Mouse (Mus musculus): Measurements from ENCODE around the gene Erich6. TPM values are rescaled to one million over a fixed set of nuclear protein-coding genes. Genes with fewer than 3 reads are reported as not detected.
A peak's percentile ranks its signal among the peaks of the same experiment; 100 is the strongest.

Gene Erich6
- 1 to 10 TPM; 1.3 to 1.7 TPM for total RNA-seq (2021)
- long read RNA-seq, experiment 1, partial matches to known transcripts = 0 of 1 reads
- long read RNA-seq, experiment 1, other reads (novel, unspliced or antisense) = 1 of 1 reads
- long read RNA-seq, experiment 2 = 0 reads

DNA sequence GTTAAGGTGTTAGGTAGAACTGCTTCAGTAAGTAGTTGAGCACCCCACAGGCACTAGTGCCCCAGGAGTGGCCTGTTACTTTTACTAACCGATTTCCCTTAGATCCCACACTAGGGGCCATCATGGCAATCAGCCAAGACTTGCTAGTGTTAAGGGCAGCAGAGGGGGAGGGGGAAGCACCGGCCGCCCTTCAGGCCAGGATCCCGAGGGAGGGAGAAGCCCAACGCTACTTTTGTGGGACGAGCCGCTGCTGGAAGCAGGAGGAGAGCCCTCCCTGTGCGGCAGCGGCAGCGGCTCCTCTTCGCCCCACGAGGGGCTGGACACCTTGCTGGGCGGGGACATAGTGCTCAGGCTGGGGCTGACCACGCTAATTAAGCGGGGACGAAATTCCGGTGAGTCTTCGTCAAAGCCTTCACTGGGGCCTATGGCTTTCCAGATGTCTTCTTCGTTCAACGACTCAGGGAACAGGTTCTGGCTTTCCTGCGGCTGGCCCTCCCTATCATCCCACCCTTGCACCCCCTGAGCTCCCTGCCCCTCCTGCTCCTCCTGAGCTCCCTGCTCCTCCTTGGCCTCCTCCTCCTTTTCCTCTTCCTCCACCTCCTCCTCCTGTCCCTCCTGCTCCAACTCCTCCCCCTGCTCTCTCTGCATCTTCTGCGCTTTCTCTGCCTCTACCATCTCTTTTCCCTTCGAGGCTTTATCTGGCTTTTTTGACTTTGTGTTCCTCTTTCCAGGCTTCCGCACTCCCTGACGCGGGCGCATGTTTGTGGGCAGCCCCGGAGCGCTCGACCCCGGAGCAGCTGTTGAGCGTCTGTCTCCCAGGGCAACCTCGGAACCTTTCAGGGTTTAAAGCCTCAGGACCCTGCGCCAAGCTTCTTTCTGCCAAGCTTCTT, at the start of gene Erich6:
Gene Erich6, minus strand, starts transcription at position 802 of the 890 bp plus-strand sequence.
- H3K27ac ChIP-seq = peak within 1 kb of the TSS; percentile 62; the same call in 1 of the 2 replicates
- no peak for TF ChIP-seq CTCF (conservative IDR thresholded peaks at IDR 0.05)
- peak within 1 kb of the TSS; percentile 60 for H3K4me3 ChIP-seq
- DNase-seq (ENCODE audit: low spot score in 2 of 2) = peak in 1 of 2 experiments; percentile 9

DNA sequence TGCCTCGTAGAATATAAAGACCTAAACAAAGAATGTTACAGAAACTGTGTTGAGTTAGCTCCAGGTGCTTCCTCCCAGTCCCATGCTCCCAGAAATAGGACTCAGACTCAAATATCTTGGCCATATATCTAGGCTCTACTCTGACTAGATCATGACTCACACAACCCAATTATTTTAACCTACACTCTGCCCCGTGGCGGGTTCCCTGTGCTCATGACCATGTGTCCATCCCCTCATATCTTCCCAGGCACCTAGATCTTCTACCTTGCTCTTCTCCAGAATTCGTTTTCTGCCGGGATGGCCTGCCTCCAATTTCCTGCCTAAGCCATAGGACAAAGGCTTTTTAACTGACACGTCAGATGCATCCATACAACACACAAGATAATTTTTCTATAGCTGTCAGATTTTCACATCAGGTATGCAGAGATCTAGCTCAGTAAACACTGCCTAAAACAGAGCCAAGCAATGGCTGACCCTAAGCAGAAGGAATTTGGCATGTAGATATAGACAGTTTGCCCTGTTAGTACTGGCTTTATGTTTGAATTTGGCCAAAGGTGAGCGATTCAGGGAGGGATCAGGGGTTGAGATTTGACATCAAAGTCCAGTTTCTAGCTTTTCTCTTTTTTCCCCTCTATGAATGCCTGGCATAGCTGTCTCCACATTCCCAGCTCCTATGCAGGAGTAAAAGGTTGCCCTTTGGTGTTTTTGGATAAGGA, 49.4 kb upstream of the Erich6 start:
- no peak for DNase-seq (ENCODE audit: low spot score in 2 of 2)
- Histone ChIP-seq H3K4me3 (no peak overlapping the region), H3K27ac (no peak overlapping the region)
- no peak for TF ChIP-seq CTCF (conservative IDR thresholded peaks at IDR 0.05)

DNA sequence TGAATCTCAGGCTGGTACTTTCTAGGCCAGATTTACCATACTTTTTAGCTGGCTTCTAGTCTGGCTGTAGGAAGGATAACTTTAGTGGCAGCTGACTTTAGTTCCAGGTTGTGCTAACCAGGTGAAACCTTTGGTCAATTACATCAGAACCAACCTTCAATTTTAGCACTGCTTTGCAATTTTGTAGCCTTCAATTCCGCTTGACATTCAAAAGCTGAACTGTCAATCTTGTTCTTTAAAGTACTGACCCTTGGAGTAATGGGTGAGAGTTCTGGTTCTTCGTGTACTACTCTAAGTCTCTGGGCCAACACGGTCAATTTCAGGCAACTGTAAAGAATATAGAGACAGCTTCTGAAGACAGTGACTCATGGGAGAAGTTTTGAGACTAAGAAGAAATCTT, 48.4 kb upstream of the Erich6 start:
- Histone ChIP-seq H3K4me3 (no peak overlapping the region), H3K27ac (no peak overlapping the region)
- TF ChIP-seq CTCF (conservative IDR thresholded peaks at IDR 0.05) = no peak
- no peak for DNase-seq (ENCODE audit: low spot score in 2 of 2)

DNA sequence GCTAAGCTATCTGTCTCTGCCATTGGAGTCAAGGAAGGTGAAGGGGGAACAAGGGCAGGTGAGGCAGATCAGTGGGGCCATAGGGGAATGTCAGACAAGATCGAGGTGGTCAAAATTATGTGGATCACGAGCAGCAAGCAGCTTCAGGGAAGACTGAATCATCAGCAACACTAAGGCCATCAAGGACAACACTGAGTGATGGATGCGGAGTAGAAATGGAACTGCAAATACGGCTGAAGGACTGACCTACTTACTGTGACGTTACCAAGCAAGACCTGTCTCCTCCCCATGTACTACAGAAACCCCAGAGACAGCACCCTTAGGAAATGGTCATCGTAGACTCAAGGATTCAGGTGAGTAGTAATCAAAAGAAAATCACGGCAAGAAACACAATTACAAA, 46.3 kb upstream of the Erich6 start:
- Histone ChIP-seq H3K4me3 (no peak overlapping the region), H3K27ac (no peak overlapping the region)
- TF ChIP-seq CTCF (conservative IDR thresholded peaks at IDR 0.05) = no peak
- DNase-seq (ENCODE audit: low spot score in 2 of 2) = no peak

DNA sequence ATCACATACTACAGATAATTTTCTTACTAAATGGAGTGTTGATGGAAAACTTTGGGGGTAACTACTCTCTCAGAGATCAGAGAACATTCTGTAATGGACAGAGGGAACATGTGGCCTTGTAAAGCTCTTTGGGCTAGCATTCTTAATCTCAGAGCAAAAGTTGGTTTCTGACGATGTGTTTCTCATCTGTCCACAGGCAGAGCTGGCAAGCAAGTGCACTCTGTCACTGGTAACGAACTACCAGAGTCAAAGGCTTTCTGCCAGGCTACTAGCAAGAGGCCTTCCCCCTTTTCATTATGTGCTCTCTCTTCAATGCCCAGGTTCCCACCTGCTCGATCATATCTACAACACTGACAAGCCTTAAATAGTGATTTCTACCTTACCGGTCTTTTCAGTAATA, 45.3 kb upstream of the Erich6 start:
- no peak for DNase-seq (ENCODE audit: low spot score in 2 of 2)
- no peak overlapping the region for H3K27ac ChIP-seq
- H3K4me3 ChIP-seq = no peak overlapping the region
- no peak for TF ChIP-seq CTCF (conservative IDR thresholded peaks at IDR 0.05)

DNA sequence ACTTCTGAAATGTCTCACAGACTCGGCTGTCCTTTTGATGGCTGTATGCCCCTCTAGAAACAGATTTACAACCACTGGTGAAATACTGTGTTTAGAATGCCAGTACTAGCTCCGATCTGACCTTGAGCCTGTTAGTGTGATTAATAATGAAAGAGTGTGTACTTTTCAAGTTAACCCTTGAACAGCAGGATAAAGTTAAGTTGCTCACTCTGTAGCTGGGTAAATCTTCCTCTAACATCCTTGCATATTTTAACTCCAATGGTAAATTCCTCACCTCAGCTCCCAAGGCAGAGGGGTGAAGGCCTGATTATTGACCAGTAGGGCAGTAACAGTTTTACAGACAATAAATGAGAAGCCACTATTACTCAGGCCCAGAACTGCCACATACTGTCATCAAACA, 44.8 kb upstream of the Erich6 start:
- no peak overlapping the region for H3K4me3 ChIP-seq
- H3K27ac ChIP-seq = no peak overlapping the region
- no peak for DNase-seq (ENCODE audit: low spot score in 2 of 2)
- TF ChIP-seq CTCF (conservative IDR thresholded peaks at IDR 0.05) = no peak

DNA sequence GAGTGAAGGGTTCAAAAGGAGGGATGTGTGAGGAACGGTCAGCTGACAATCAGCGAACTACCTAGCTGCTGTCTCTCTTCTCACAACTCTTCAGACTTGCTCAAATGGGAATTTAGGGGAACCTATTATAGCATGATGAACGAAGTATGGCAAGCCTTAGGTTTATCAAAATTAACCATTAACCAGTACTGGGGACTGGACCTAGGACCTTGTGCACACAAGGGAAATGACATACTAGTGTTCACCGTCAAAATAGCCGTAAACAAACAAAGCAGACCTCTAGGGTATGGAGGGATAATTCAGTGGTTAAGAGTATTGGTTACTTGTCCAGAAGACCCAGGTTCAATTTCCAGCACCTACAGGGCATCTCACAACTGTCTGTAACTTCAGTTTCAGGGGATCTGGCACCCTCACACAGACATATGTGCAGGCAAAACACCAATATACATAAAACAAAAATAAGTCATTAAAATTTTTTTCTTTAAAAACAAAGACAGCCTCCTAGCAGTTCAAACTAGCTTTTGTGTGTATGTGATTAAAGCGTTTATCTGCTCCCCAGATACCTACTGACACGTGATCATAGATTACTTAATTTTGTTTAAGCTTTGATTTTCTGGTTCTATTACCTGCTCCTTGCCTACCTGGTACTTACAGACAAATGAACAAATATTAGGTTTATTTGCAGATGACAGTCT, 44.1 kb upstream of the Erich6 start:
- TF ChIP-seq CTCF (conservative IDR thresholded peaks at IDR 0.05) = no peak
- H3K4me3 ChIP-seq = no peak overlapping the region

DNA sequence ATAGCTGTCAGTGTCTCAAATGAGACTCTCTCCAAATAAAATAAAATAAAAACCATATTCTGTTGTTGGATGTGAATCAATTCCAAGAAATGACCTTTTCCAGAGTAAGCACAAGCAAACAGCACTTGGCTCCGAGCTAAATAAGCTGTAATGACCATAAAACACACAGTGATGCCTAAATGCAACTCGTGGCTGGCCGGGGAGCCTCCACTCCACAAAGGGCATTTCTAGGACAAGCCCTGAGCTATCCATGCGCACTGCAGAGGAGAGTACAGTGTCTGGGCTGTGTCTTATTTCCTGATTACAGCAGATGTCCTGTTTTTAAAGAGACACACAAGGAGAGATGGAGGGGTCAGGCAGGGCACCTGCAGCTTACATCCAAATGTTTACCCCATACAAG, 43.0 kb upstream of the Erich6 start:
- no peak for DNase-seq (ENCODE audit: low spot score in 2 of 2)
- TF ChIP-seq CTCF (conservative IDR thresholded peaks at IDR 0.05) = no peak
- no peak overlapping the region for H3K27ac ChIP-seq
- no peak overlapping the region for H3K4me3 ChIP-seq

More for the DNA sequence above, 44.1 kb upstream of the Erich6 start:
- H3K27ac ChIP-seq = no peak overlapping the region
- DNase-seq (ENCODE audit: low spot score in 2 of 2) = no peak

DNA sequence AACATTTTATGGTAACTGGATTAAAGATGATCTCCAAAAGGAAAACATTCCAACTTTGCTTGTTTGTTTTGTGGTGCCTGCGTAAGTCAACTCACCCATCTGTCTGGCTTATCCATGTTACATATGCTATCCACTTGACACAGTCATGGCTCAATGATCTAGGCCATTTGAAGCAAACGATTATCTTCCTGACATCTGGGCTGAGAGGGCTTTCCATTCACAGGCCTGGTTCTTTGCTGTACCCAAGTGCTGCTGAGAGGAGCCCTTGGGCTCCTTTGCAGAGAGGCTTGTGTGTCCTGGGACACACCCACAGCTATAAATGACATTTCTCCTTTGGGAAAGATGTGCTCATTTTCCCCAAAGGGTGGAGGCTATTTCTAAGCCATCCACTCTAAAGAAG, 41.9 kb upstream of the Erich6 start:
- DNase-seq (ENCODE audit: low spot score in 2 of 2) = no peak
- Histone ChIP-seq H3K27ac (no peak overlapping the region), H3K4me3 (no peak overlapping the region)
- no peak for TF ChIP-seq CTCF (conservative IDR thresholded peaks at IDR 0.05)

DNA sequence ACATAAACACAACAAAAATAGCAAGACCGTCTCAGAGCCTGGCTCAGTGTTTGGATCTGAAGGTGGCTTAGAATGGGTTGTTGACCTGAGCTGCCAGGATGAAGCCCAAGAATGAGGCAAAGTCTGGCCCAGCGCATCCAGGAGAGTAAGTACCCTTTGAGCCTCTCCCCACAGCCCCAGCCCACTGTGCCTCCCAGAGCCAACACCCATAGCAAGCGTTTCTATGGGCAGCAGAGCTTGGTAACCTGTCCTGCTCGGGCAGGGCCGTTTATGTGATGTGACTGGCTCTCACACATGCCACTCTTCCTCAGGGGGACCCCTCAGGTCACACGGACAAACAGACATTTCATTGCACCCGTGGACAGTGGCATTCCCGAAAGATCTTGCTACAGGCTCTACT, 41.4 kb upstream of the Erich6 start:
- DNase-seq (ENCODE audit: low spot score in 2 of 2) = no peak
- TF ChIP-seq CTCF (conservative IDR thresholded peaks at IDR 0.05) = no peak
- Histone ChIP-seq H3K4me3 (no peak overlapping the region), H3K27ac (peak overlapping the region; percentile 9; the same call in 1 of the 2 replicates)

DNA sequence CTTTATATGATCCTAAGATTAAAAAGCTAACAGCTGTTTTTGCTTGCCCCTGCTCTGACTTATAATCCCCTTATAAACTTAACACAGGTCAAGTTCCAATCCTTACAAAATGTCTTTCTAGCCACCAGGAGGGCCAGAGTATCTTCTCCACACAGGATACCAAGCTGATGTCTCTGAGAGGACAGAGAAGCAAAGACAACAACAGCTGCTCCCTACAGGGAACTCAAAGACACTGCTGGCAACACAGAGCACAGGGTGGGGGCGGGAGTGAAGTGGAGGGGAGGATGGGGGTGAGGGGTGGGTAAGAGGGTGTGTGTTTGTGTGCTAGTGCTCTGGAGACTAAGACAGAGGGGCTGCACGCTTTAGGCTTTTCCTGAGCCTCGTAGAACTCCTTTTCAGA, 40.6 kb upstream of the Erich6 start:
- TF ChIP-seq CTCF (conservative IDR thresholded peaks at IDR 0.05) = no peak
- peak overlapping the region; percentile 37; the same call in 1 of the 2 replicates for H3K27ac ChIP-seq
- DNase-seq (ENCODE audit: low spot score in 2 of 2) = no peak
- no peak overlapping the region for H3K4me3 ChIP-seq

DNA sequence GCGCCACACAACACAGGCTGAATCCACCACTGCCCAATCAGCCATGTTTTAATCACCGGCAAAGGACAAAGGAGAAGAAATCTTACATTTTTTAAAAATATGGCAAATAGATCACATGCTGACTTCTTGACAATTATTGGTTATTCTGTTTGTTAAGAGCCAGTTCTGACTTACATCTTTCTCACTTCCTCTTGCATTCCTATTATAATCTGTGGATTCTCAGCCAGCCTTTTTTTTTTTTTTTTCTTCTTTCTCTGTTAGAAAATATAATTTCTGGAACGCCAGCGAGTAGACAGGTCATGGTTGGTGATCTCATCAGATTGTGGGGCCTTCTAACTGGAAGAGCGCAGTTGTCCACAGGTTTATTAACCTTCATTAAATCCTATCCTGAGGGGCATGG, 36.3 kb upstream of the Erich6 start:
- no peak for TF ChIP-seq CTCF (conservative IDR thresholded peaks at IDR 0.05)

More for the DNA sequence above, 36.3 kb upstream of the Erich6 start:
- Histone ChIP-seq H3K27ac (no peak overlapping the region), H3K4me3 (no peak overlapping the region)
- no peak for DNase-seq (ENCODE audit: low spot score in 2 of 2)

Measured in layer of hippocampus, adult 2 months (tissue).